ENCODE assay signal across 9 mouse cellular contexts in genomic region chr16:33580331-33580730, GRCm38 (mm10).
DNase-seq lines count a peak whose midpoint lies in the region; ATAC-seq lines count a peak whose summit lies in the region.
"Had no signal": no experiment of that assay in that cellular context is flagged by ENCODE, and none has a peak within 500 bp of the region (broad histone marks: within the 10 kb centered on the region; RNA-seq: fewer than 3 reads in every experiment).

No protein-coding gene starts in this region.

- H3K4me2 ChIP-seq in heart, embryonic 12.5 days: peak overlapping the region; percentile 28
- no peak overlapping the region for H3K4me2 ChIP-seq in midbrain, embryonic 13.5 days (replicated peaks)
- no peak overlapping the region for H3K4me2 ChIP-seq in midbrain, embryonic 16.5 days (ENCODE audit: low read length)
- H3K4me2 ChIP-seq in hindbrain, embryonic 15.5 days: no peak overlapping the region
- H3K4me2 ChIP-seq in stomach, embryonic 14.5 days (replicated peaks; ENCODE audit: low read depth, low read length): no peak overlapping the region

- H3K9me3 ChIP-seq in heart, embryonic 12.5 days (replicated peaks): no peaks in the 10 kb centered on the region
- no peaks in the 10 kb centered on the region for H3K9me3 ChIP-seq in midbrain, embryonic 13.5 days
- no peaks in the 10 kb centered on the region for H3K9me3 ChIP-seq in midbrain, embryonic 16.5 days (replicated peaks; ENCODE audit: control insufficient read depth, low read length, poor library complexity, severe bottlenecking)
- H3K9me3 ChIP-seq in hindbrain, embryonic 15.5 days: no peaks in the 10 kb centered on the region
- H3K9me3 ChIP-seq in stomach, embryonic 14.5 days (ENCODE audit: control insufficient read depth, low read depth, low read length): no peaks in the 10 kb centered on the region

- peak overlapping the region; percentile 80 for H3K27ac ChIP-seq in heart, embryonic 12.5 days (ENCODE audit: poor library complexity, severe bottlenecking)
- H3K27ac ChIP-seq in midbrain, embryonic 13.5 days: peak overlapping the region; percentile 31
- H3K27ac ChIP-seq in midbrain, embryonic 16.5 days (ENCODE audit: low read length): no peak overlapping the region
- H3K27ac ChIP-seq in hindbrain, embryonic 15.5 days (replicated peaks): peak overlapping the region; percentile 58
- peak overlapping the region; percentile 52 for H3K27ac ChIP-seq in stomach, embryonic 14.5 days (ENCODE audit: low read length)

- no peaks in the 10 kb centered on the region for H3K27me3 ChIP-seq in heart, embryonic 12.5 days (replicated peaks)
- no peaks in the 10 kb centered on the region for H3K27me3 ChIP-seq in midbrain, embryonic 13.5 days
- H3K27me3 ChIP-seq in midbrain, embryonic 16.5 days (ENCODE audit: control insufficient read depth, insufficient read depth, low read depth, low read length): no peaks in the 10 kb centered on the region
- no peaks in the 10 kb centered on the region for H3K27me3 ChIP-seq in hindbrain, embryonic 15.5 days
- no peaks in the 10 kb centered on the region for H3K27me3 ChIP-seq in stomach, embryonic 14.5 days (ENCODE audit: control insufficient read depth, insufficient read depth, low read length)
- H3K27me3 ChIP-seq: CH12.LX had no signal

- 54% methylated on average over 2 of the region's 2 CpGs for WGBS in heart, embryonic 12.5 days
- WGBS in midbrain, embryonic 13.5 days: 84% methylated on average over 2 of the region's 2 CpGs
- WGBS in midbrain, embryonic 16.5 days: 82% methylated on average over 2 of the region's 2 CpGs
- 80% methylated on average over 2 of the region's 2 CpGs for whole genome bisulfite sequencing in hindbrain, embryonic 15.5 days
- 85% methylated on average over 2 of the region's 2 CpGs for WGBS in stomach, embryonic 14.5 days

- H3K4me3 ChIP-seq in heart, embryonic 12.5 days: no peak overlapping the region
- no peak overlapping the region for H3K4me3 ChIP-seq in midbrain, embryonic 13.5 days (replicated peaks)
- no peak overlapping the region for H3K4me3 ChIP-seq in midbrain, embryonic 16.5 days (ENCODE audit: low read depth, low read length)
- no peak overlapping the region for H3K4me3 ChIP-seq in hindbrain, embryonic 15.5 days
- no peak overlapping the region for H3K4me3 ChIP-seq in stomach, embryonic 14.5 days (ENCODE audit: low read depth, low read length)

- H3K4me1 ChIP-seq in heart, embryonic 12.5 days (replicated peaks): peaks cover 93% of the 10 kb centered on the region
- H3K4me1 ChIP-seq in midbrain, embryonic 13.5 days (replicated peaks): peaks cover 38% of the 10 kb centered on the region
- peaks cover 13% of the 10 kb centered on the region for H3K4me1 ChIP-seq in midbrain, embryonic 16.5 days (ENCODE audit: control insufficient read depth, insufficient read depth, low read length)
- peaks cover 22% of the 10 kb centered on the region for H3K4me1 ChIP-seq in hindbrain, embryonic 15.5 days (replicated peaks)
- peaks cover 37% of the 10 kb centered on the region for H3K4me1 ChIP-seq in stomach, embryonic 14.5 days (ENCODE audit: control insufficient read depth, insufficient read depth, low read length)

- intact Hi-C loops in heart, postnatal 25 days (cut with DNase I): no loop called here

- peak; percentile 1; the same call in 1 of the 2 replicates for ATAC-seq in heart, embryonic 12.5 days (ENCODE audit: insufficient number of reproducible peaks, low FRiP score)
- no peak for ATAC-seq in midbrain, embryonic 13.5 days
- no peak for ATAC-seq in midbrain, embryonic 16.5 days
- ATAC-seq in hindbrain, embryonic 15.5 days (ENCODE audit: low FRiP score, low read depth): no peak
- ATAC-seq in stomach, embryonic 14.5 days (ENCODE audit: insufficient number of reproducible peaks, insufficient read depth, low FRiP score, low read depth): no peak

- H3K36me3 ChIP-seq in heart, embryonic 12.5 days: no peaks in the 10 kb centered on the region
- no peaks in the 10 kb centered on the region for H3K36me3 ChIP-seq in midbrain, embryonic 13.5 days
- no peaks in the 10 kb centered on the region for H3K36me3 ChIP-seq in midbrain, embryonic 16.5 days (ENCODE audit: control insufficient read depth, insufficient read depth, low read length)
- no peaks in the 10 kb centered on the region for H3K36me3 ChIP-seq in hindbrain, embryonic 15.5 days
- no peaks in the 10 kb centered on the region for H3K36me3 ChIP-seq in stomach, embryonic 14.5 days (ENCODE audit: control insufficient read depth, insufficient read depth, low read length)

- no peak for DNase-seq in heart, postnatal 25 days (ENCODE audit: low spot score)
- no peak for DNase-seq in adrenal gland, adult 8-10 months
- DNase-seq in thymus, postnatal 4 days: no peak

- H3K9ac ChIP-seq in heart, embryonic 12.5 days: no peak overlapping the region
- no peak overlapping the region for H3K9ac ChIP-seq in midbrain, embryonic 13.5 days (replicated peaks)
- H3K9ac ChIP-seq in midbrain, embryonic 16.5 days (ENCODE audit: low read depth, low read length): no peak overlapping the region
- H3K9ac ChIP-seq in hindbrain, embryonic 15.5 days: no peak overlapping the region
- H3K9ac ChIP-seq in stomach, embryonic 14.5 days (replicated peaks; ENCODE audit: low read depth, low read length): no peak overlapping the region
